In genomic region chr7:134931886-134932285, GRCm38 (mm10) we compare ENCODE assay signal across 23 mouse cellular contexts. TPM values are rescaled to one million over a fixed set of nuclear protein-coding genes. Genes with fewer than 3 reads are reported as not detected.
DNase-seq lines count a peak whose midpoint lies in the region; ATAC-seq lines count a peak whose summit lies in the region.
"Had no signal": no experiment of that assay in that cellular context is flagged by ENCODE, and none has a peak within 500 bp of the region (broad histone marks: within the 10 kb centered on the region; RNA-seq: fewer than 3 reads in every experiment).

No protein-coding gene starts in this region.

- DNase-seq in ES-CJ7 (ENCODE audit: low read depth, low spot score) (peak; percentile 77), R1 (ENCODE audit: low read depth, low spot score) (peak; percentile 95)
- DNase-seq in natural killer cell, adult 2 months (ENCODE audit: low spot score in 2 of 2): no peak
- DNase-seq in heart, postnatal 4 days: no peak
- DNase-seq: adrenal gland, adult 8-10 months; adrenal gland, postnatal 14 days; adrenal gland, postnatal 36 days; cerebellum, adult 11 months; cerebellum, adult 18-20 months; cerebellum, adult 8-10 months; cerebellum, adult 9-11 months; cerebellum, postnatal 14 days; cerebellum, postnatal 36 days; embryo, embryonic 11 days had no signal

- no peak for ATAC-seq in forebrain, embryonic 13.5 days
- ATAC-seq: activated CD4-positive, CD25-positive, alpha-beta regulatory T cell, adult 4 months; forebrain, embryonic 14.5 days; forebrain, embryonic 16.5 days; Patski had no signal

- no peak overlapping the region for H3K27ac ChIP-seq in forebrain, embryonic 13.5 days
- H3K27ac ChIP-seq: embryonic facial prominence, embryonic 13.5 days; embryonic facial prominence, embryonic 15.5 days had no signal

- H3K4me2 ChIP-seq in forebrain, embryonic 13.5 days: no peak overlapping the region
- H3K4me2 ChIP-seq: embryonic facial prominence, embryonic 13.5 days; embryonic facial prominence, embryonic 15.5 days had no signal

- no peak overlapping the region for H3K4me3 ChIP-seq in forebrain, embryonic 13.5 days
- H3K4me3 ChIP-seq: embryonic facial prominence, embryonic 13.5 days; embryonic facial prominence, embryonic 15.5 days had no signal

- WGBS in forebrain, embryonic 13.5 days: 59% methylated on average over 2 of the region's 2 CpGs

- H3K4me1 ChIP-seq in forebrain, embryonic 13.5 days: peaks cover 5% of the 10 kb centered on the region

- H3K36me3 ChIP-seq in forebrain, embryonic 13.5 days (ENCODE audit: poor library complexity, severe bottlenecking): no peaks in the 10 kb centered on the region
- H3K36me3 ChIP-seq: embryonic facial prominence, embryonic 13.5 days; embryonic facial prominence, embryonic 15.5 days; G1E had no signal

- peaks cover 17% of the 10 kb centered on the region for H3K27me3 ChIP-seq in forebrain, embryonic 13.5 days
- H3K27me3 ChIP-seq: Patski had no signal

- H3K9ac ChIP-seq in forebrain, embryonic 13.5 days: no peak overlapping the region
- H3K9ac ChIP-seq: embryonic facial prominence, embryonic 13.5 days; embryonic facial prominence, embryonic 15.5 days had no signal

- no peaks in the 10 kb centered on the region for H3K9me3 ChIP-seq in forebrain, embryonic 13.5 days (replicated peaks)
- H3K9me3 ChIP-seq: embryonic facial prominence, embryonic 13.5 days; embryonic facial prominence, embryonic 15.5 days had no signal

RNA-seq across cellular contexts. Expression of gene Fam196a, which starts 6.3 kb away (rescaled TPM):
- polyA plus RNA-seq in forebrain, embryonic 13.5 days (2015; fragmentation: Nextera tagmentation; extraction: Ambion mirVana): 5.3 and 5.5 TPM in 2 replicates
- not detected for total RNA-seq in heart, postnatal 4 days (2021)
- total RNA-seq: common myeloid progenitor, adult 5-6 weeks had no signal
- polyA plus RNA-seq: activated CD4-positive, CD25-positive, alpha-beta regulatory T cell, adult 4 months; G1E had no signal

Comparison
In these comparisons a context has a peak if more than half of its experiments do, and no peak if none do; other contexts are left out.
1. DNase-seq: peak in ES-CJ7 (single experiment) and R1 (single experiment); none in natural killer cell, adult 2 months (0 of 2) and heart, postnatal 4 days (single experiment).